Mouse (Mus musculus): Measurements from ENCODE around the gene Bcl11a. TPM values are rescaled to one million over a fixed set of nuclear protein-coding genes. Genes with fewer than 3 reads are reported as not detected.

Bcl11a gene
- polyA plus RNA-seq, 1 experiment from 2014 or later, result 101 TPM

DNA sequence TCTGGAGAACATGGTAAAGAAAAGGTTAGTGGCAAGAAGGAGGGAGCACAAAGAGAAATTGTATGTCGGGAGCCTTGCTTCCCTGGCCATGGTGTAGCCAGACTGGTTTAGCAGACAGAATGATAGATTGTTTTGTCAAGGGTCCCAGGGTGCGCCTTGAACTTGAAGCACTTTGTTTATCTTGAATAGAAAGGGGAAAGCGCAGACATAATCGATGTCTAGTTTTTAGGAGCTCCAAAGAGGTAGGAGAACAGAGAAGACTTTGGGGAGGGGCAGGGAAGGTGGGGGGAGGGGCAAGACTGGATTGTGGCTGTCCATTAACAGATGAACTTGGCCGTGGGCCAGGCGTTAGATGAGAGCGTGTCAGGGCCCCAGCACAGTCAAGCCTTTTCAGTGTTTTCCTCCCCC, 22.0 kb downstream of the Bcl11a start:
- H3K4me3 ChIP-seq (ENCODE audit: low read depth, low read length), result no peak overlapping the region
- peak; percentile 86 for DNase-seq (ENCODE audit: low spot score)
- peak overlapping the region; percentile 60 for H3K27ac ChIP-seq (ENCODE audit: low read depth, low read length)
- peaks cover 26% of the 10 kb centered on the region for H3K4me1 ChIP-seq (replicated peaks; ENCODE audit: control insufficient read depth, insufficient read depth, low read length)
- no peaks in the 10 kb centered on the region for H3K36me3 ChIP-seq (ENCODE audit: control insufficient read depth, insufficient read depth, low read length)
- H3K9ac ChIP-seq (ENCODE audit: low read length), result 0 out of 2 replicates have a peak overlapping the region, but pooled peaks have one; percentile 20
- ATAC-seq (replicated peaks; ENCODE audit: low FRiP score), result peak; percentile 76
- no peaks in the 10 kb centered on the region for H3K27me3 ChIP-seq (ENCODE audit: control insufficient read depth, insufficient read depth, low read length)
- 27% methylated on average over 7 of the region's 7 CpGs for WGBS
- no peaks in the 10 kb centered on the region for H3K9me3 ChIP-seq (ENCODE audit: control insufficient read depth, low read length)
- H3K4me2 ChIP-seq (ENCODE audit: low read depth, low read length, severe bottlenecking), result 0 out of 2 replicates have a peak overlapping the region, but pooled peaks have one; percentile 29

DNA sequence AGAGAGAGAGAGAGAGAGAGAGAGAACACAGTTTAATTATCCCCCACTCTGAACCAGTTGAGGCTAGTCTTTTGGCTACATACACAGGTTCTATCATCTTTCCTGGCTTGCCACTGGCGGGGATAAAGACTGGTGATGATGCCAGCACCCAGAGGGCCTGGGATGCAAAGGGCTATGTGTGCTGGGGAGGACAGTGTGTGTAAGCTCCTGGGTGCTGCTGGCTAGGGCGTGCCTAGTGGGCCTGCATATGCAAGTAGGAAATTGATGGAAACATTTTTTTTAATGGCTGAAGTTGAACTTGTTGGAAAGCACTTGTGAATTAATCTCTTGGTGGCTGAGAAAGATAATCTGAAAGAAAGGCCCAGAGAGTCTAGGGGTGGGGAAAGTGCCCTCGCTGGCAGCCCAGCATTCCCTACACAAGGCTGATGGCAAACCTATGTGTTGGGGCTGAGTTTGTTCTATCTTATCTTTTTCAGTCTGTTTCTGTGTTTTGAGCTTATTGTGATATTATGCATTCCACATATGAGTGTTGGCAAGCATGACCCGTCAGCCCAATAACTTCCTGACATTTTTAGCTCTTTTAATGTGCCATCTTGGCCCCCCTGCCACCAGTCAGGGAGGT, 22.7 kb downstream of the Bcl11a start:
- peak; percentile 22; the same call in 1 of the 2 replicates for ATAC-seq (replicated peaks; ENCODE audit: low FRiP score)
- WGBS, result 71% methylated on average over 4 of the region's 4 CpGs
- H3K27me3 ChIP-seq (ENCODE audit: control insufficient read depth, insufficient read depth, low read length), result no peaks in the 10 kb centered on the region
- H3K9ac ChIP-seq (ENCODE audit: low read length), result no peak overlapping the region
- no peak for DNase-seq (ENCODE audit: low spot score)
- peak overlapping the region; percentile 70; the same call in 1 of the 2 replicates for H3K27ac ChIP-seq (ENCODE audit: low read depth, low read length)
- no peaks in the 10 kb centered on the region for H3K36me3 ChIP-seq (ENCODE audit: control insufficient read depth, insufficient read depth, low read length)
- H3K9me3 ChIP-seq (ENCODE audit: control insufficient read depth, low read length), result no peaks in the 10 kb centered on the region
- 0 out of 2 replicates have a peak overlapping the region, but pooled peaks have one; percentile 8 for H3K4me2 ChIP-seq (ENCODE audit: low read depth, low read length, severe bottlenecking)
- no peak overlapping the region for H3K4me3 ChIP-seq (ENCODE audit: low read depth, low read length)
- H3K4me1 ChIP-seq (replicated peaks; ENCODE audit: control insufficient read depth, insufficient read depth, low read length), result peaks cover 22% of the 10 kb centered on the region

DNA sequence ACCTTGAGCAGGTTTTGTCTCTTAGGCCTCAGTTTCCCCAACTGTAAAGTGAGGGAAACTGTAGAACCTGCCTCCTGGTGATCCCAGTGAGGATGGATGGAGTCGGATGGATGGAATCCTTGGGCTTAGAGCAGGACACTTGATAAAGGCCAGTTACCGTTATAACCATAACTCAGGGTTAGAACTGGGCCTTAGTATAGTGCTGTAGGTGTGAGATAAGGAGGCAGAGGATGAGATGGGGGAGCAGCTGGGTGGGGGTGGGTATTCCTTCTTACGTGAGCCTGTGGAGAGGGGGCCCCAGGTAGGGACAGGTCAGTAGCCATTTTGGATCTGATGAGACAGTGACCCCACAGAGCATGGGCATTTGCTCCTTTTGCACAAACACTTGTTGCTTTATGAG, 23.8 kb downstream of the Bcl11a start:
- ATAC-seq (replicated peaks; ENCODE audit: low FRiP score) (no peak), DNase-seq (ENCODE audit: low spot score) (no peak)
- no peaks in the 10 kb centered on the region for H3K9me3 ChIP-seq (ENCODE audit: control insufficient read depth, low read length)
- H3K36me3 ChIP-seq (ENCODE audit: control insufficient read depth, insufficient read depth, low read length), result no peaks in the 10 kb centered on the region
- H3K9ac ChIP-seq (ENCODE audit: low read length), result no peak overlapping the region
- H3K4me2 ChIP-seq (ENCODE audit: low read depth, low read length, severe bottlenecking), result no peak overlapping the region
- H3K27me3 ChIP-seq (ENCODE audit: control insufficient read depth, insufficient read depth, low read length), result no peaks in the 10 kb centered on the region
- H3K4me1 ChIP-seq (replicated peaks; ENCODE audit: control insufficient read depth, insufficient read depth, low read length), result peaks cover 20% of the 10 kb centered on the region
- WGBS, result 91% methylated on average over 3 of the region's 3 CpGs
- no peak overlapping the region for H3K4me3 ChIP-seq (ENCODE audit: low read depth, low read length)
- no peak overlapping the region for H3K27ac ChIP-seq (ENCODE audit: low read depth, low read length)

DNA sequence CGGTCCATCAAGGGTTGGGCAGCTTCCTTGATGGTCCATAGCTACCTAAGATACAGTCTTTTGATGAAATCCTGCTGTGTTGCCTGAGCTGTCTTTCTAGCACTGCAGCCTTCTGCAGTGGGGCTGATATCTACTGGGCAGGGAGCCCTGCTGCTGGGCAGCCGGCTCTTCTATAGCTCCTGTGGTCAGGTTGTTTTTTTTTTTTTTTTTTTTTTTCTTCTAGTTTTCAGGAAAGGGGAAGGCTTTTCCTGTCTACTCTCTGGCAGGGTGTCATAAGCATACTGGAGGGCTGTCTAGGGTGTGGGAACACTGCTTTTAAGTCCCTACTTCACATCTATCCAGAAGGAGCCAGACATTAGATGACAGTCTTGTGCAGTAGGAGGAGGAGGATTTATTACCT, 24.5 kb downstream of the Bcl11a start:
- WGBS, result 72% methylated on average over 2 of the region's 2 CpGs
- no peak for DNase-seq (ENCODE audit: low spot score)
- no peak for ATAC-seq (replicated peaks; ENCODE audit: low FRiP score)
- Histone ChIP-seq H3K36me3 (ENCODE audit: control insufficient read depth, insufficient read depth, low read length) (no peaks in the 10 kb centered on the region), H3K27ac (ENCODE audit: low read depth, low read length) (no peak overlapping the region), H3K9ac (ENCODE audit: low read length) (no peak overlapping the region), H3K27me3 (ENCODE audit: control insufficient read depth, insufficient read depth, low read length) (no peaks in the 10 kb centered on the region), H3K4me3 (ENCODE audit: low read depth, low read length) (no peak overlapping the region), H3K4me2 (ENCODE audit: low read depth, low read length, severe bottlenecking) (no peak overlapping the region), H3K9me3 (ENCODE audit: control insufficient read depth, low read length) (no peaks in the 10 kb centered on the region), H3K4me1 (replicated peaks; ENCODE audit: control insufficient read depth, insufficient read depth, low read length) (peaks cover 19% of the 10 kb centered on the region)

DNA sequence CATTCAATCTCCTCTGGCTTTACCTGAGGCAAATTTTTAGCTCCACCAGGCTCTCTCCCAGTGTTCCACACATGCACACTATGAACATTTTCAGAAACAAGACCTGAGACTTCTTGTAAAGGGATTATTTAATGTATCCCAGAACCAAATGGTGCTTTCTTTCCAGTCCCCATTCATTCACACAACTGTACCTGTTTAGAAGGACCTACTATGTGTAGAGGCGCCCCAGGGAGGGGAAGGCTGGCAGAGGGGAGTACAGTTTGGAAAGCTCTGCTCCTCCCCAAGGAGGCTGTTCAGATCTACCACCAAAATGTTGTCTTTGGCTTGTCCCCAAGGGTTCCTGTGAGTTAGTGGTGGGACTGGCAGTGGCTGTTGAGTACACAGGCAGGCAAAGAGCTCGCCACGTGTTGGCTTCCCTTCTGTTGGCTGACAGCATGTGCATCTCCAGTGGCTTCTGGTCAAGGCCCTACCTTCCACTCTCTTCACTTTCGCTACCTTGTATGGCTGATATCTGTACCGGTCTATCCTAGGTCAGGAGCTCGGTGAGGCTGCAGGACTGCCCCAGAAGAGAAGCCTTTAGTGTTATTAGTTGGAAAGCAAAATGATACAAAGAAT, 25.4 kb downstream of the Bcl11a start:
- Histone ChIP-seq H3K9me3 (ENCODE audit: control insufficient read depth, low read length) (no peaks in the 10 kb centered on the region), H3K27ac (ENCODE audit: low read depth, low read length) (no peak overlapping the region), H3K9ac (ENCODE audit: low read length) (no peak overlapping the region), H3K27me3 (ENCODE audit: control insufficient read depth, insufficient read depth, low read length) (no peaks in the 10 kb centered on the region), H3K4me3 (ENCODE audit: low read depth, low read length) (no peak overlapping the region), H3K4me1 (replicated peaks; ENCODE audit: control insufficient read depth, insufficient read depth, low read length) (peaks cover 16% of the 10 kb centered on the region; the same call in 1 of the 2 replicates), H3K36me3 (ENCODE audit: control insufficient read depth, insufficient read depth, low read length) (no peaks in the 10 kb centered on the region), H3K4me2 (ENCODE audit: low read depth, low read length, severe bottlenecking) (no peak overlapping the region)
- no peak for DNase-seq (ENCODE audit: low spot score)
- ATAC-seq (replicated peaks; ENCODE audit: low FRiP score), result no peak
- WGBS, result 89% methylated on average over 6 of the region's 6 CpGs

DNA sequence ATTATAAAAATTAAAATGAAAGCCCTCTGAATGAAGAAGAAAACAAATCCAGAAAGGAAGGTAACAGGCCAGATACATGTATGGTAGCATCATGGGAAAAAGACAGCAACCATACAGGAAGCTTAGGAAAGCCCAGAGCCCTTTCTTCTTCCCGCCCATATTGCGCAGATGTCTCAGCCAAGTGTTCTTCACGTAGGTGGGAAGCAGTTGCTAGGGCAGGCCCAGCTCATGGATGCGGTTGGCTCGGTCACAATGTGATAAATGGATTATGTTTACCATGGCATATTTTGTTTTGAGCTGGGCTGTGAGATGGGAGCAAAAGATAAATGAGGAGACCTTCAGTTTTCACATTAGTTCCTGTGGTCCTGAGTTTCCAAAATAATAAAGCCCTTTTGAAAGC, 29.6 kb downstream of the Bcl11a start:
- Histone ChIP-seq H3K27ac (ENCODE audit: low read depth, low read length) (no peak overlapping the region), H3K9me3 (ENCODE audit: control insufficient read depth, low read length) (no peaks in the 10 kb centered on the region), H3K9ac (ENCODE audit: low read length) (no peak overlapping the region), H3K4me1 (replicated peaks; ENCODE audit: control insufficient read depth, insufficient read depth, low read length) (peaks cover 3% of the 10 kb centered on the region; the same call in 1 of the 2 replicates), H3K27me3 (ENCODE audit: control insufficient read depth, insufficient read depth, low read length) (no peaks in the 10 kb centered on the region), H3K4me2 (ENCODE audit: low read depth, low read length, severe bottlenecking) (no peak overlapping the region), H3K36me3 (ENCODE audit: control insufficient read depth, insufficient read depth, low read length) (no peaks in the 10 kb centered on the region), H3K4me3 (ENCODE audit: low read depth, low read length) (no peak overlapping the region)
- DNase-seq (ENCODE audit: low spot score), result no peak
- 90% methylated on average over 5 of the region's 5 CpGs for WGBS
- no peak for ATAC-seq (replicated peaks; ENCODE audit: low FRiP score)

DNA sequence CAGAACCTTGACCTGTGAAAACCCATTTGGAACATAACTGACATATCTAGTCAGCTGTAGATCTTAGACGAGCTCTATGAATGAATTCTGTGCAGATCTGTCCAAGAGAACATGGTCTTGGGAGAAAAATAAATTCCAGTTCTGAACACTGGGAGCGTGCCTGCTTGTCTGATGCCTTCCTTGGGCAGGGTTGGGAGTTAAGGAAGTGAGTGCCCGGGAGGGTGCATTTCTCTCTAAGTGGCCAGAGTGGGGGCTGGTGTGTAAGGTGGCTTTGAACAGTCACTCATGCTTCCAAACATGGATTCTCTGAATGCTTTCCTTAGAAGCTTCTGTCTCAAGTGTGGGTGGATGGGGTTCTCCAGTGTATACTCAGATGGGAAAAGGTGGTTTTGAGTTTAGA, 31.1 kb downstream of the Bcl11a start:
- no peak overlapping the region for H3K27ac ChIP-seq (ENCODE audit: low read depth, low read length)
- H3K36me3 ChIP-seq (ENCODE audit: control insufficient read depth, insufficient read depth, low read length), result no peaks in the 10 kb centered on the region
- 75% methylated on average over 3 of the region's 3 CpGs for WGBS
- DNase-seq (ENCODE audit: low spot score) (no peak), ATAC-seq (replicated peaks; ENCODE audit: low FRiP score) (no peak)
- no peaks in the 10 kb centered on the region for H3K27me3 ChIP-seq (ENCODE audit: control insufficient read depth, insufficient read depth, low read length)
- H3K9me3 ChIP-seq (ENCODE audit: control insufficient read depth, low read length), result no peaks in the 10 kb centered on the region
- no peak overlapping the region for H3K4me2 ChIP-seq (ENCODE audit: low read depth, low read length, severe bottlenecking)
- peaks cover 3% of the 10 kb centered on the region; the same call in 1 of the 2 replicates for H3K4me1 ChIP-seq (replicated peaks; ENCODE audit: control insufficient read depth, insufficient read depth, low read length)
- no peak overlapping the region for H3K9ac ChIP-seq (ENCODE audit: low read length)
- H3K4me3 ChIP-seq (ENCODE audit: low read depth, low read length), result no peak overlapping the region

DNA sequence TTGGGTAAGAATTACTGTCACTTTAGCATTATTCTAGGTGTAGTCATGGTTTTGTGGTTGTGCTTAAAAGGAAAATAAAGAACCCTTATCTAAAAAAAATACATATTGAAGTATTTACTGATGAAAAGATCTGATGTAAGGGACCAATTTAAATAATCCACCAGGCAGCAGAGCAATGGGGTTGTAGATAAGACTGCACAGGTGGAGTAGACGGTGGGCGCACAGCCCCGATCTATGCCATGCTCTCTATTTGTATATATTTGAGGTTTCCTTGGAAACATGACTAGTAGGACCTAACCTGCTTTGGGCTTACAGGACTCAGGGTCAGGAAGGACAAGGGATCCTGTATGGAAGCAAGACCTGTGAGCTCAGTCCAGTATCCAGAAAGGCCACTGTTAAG, 31.5 kb downstream of the Bcl11a start:
- Histone ChIP-seq H3K27ac (ENCODE audit: low read depth, low read length) (no peak overlapping the region), H3K4me1 (replicated peaks; ENCODE audit: control insufficient read depth, insufficient read depth, low read length) (peaks cover 3% of the 10 kb centered on the region; the same call in 1 of the 2 replicates), H3K27me3 (ENCODE audit: control insufficient read depth, insufficient read depth, low read length) (no peaks in the 10 kb centered on the region), H3K4me3 (ENCODE audit: low read depth, low read length) (no peak overlapping the region), H3K36me3 (ENCODE audit: control insufficient read depth, insufficient read depth, low read length) (no peaks in the 10 kb centered on the region), H3K4me2 (ENCODE audit: low read depth, low read length, severe bottlenecking) (no peak overlapping the region), H3K9me3 (ENCODE audit: control insufficient read depth, low read length) (no peaks in the 10 kb centered on the region), H3K9ac (ENCODE audit: low read length) (no peak overlapping the region)
- ATAC-seq (replicated peaks; ENCODE audit: low FRiP score), result no peak
- WGBS, result 97% methylated on average over 3 of the region's 3 CpGs
- no peak for DNase-seq (ENCODE audit: low spot score)
